Mouse (Mus musculus) forebrain, postnatal 0 days (tissue): ENCODE data around the gene H2afx. TPM values are rescaled to one million over a fixed set of nuclear protein-coding genes. Genes with fewer than 3 reads are reported as not detected.
"Not testable (repeated sequence)": the region's sequence is repeated elsewhere in the genome, so short reads cannot be mapped to it uniquely, and the experiment has no call there.

Experiments used
- ATAC-seq: fragments of 200-750 bp; cut with Nextera tagmentation; 2 replicates; pipeline ENCODE4 v1.8.0; 2017; ENCODE audit warnings: mild to moderate bottlenecking, moderate library complexity
- DNase-seq: peaks from one replicate; pipeline ENCODE4 v3.0.0-alpha.2; 2015
- H3K27ac ChIP-seq: fragments of 300-500 bp; sonication (generic); 2 replicates; pipeline ENCODE4 v1.5.1; 2014; ENCODE audit warnings: low read depth, mild to moderate bottlenecking, antibody characterized with exemption, low read length, moderate library complexity, mixed read lengths
- H3K27me3 ChIP-seq: fragments of 300-500 bp; sonication (generic); 2 replicates; pipeline ENCODE4 v1.6.1; 2014; ENCODE audit warnings: mild to moderate bottlenecking, low read length, mixed read lengths; ENCODE audit not compliant: insufficient read depth
- H3K36me3 ChIP-seq: fragments of 300-500 bp; sonication (generic); 2 replicates; pipeline ENCODE4 v1.6.1; 2014; ENCODE audit warnings: mild to moderate bottlenecking, moderate library complexity; ENCODE audit not compliant: insufficient read depth
- H3K4me1 ChIP-seq: fragments of 300-500 bp; sonication (generic); 2 replicates; pipeline ENCODE4 v1.6.1; 2014; ENCODE audit warnings: antibody characterized with exemption; ENCODE audit not compliant: insufficient read depth
- H3K4me2 ChIP-seq: fragments of 300-500 bp; sonication (generic); 2 replicates; pipeline ENCODE4 v1.6.1; 2014; ENCODE audit warnings: low read depth, mild to moderate bottlenecking, moderate library complexity
- H3K4me3 ChIP-seq: fragments of 300-500 bp; sonication (generic); 2 replicates; pipeline ENCODE4 v1.5.1; 2014; ENCODE audit warnings: low read depth, low read length, mixed read lengths
- H3K9ac ChIP-seq: fragments of 300-500 bp; sonication (generic); 2 replicates; pipeline ENCODE4 v1.6.1; 2014; ENCODE audit warnings: mild to moderate bottlenecking
- H3K9me3 ChIP-seq: fragments of 300-500 bp; sonication (generic); 2 replicates; pipeline ENCODE4 v1.6.1; 2016; ENCODE audit warnings: low read length
- CTCF ChIP-seq: sonication (generic); IDR thresholded peaks from 2 replicates; pipeline ENCODE4 v1.5.1; 2016; ENCODE audit warnings: antibody characterized with exemption, control low read depth, low read depth
- WGBS: fragments of 180-500 bp; shearing (Covaris S2); extraction: QIAGEN DNeasy Blood & Tissue Kit; methylation state at CpG from one replicate; pipeline ENCODE4 v1.1.7; 2014; 5-methylcytosine and 5-hydroxymethylcytosine counted together
- polyA plus RNA-seq: library from polyadenylated mRNA; unstranded; fragments of >200 nt; fragmentation: Nextera tagmentation; extraction: Ambion mirVana; gene quantifications from 2 replicates; pipeline ENCODE4 v1.2.1, GENCODE M21; 2015
- total RNA-seq: library from RNA; depleted of rRNA; stranded (reverse); fragments of >200 nt; gene quantifications from 2 replicates; pipeline ENCODE4 v1.2.3, GENCODE M21; 2014

H2afx gene
- total and polyA plus RNA-seq, 2 experiments from 2014 or later, result 97.8 to 143 TPM

GRCm38 (mm10) chr9:44292490-44292889 lies 42.0 kb upstream of the H2afx start:
- no peak overlapping the region for H3K27ac ChIP-seq
- 63% methylated on average over 3 of the region's 3 CpGs for WGBS
- peak; percentile 74 for TF ChIP-seq CTCF
- H3K36me3 ChIP-seq, result peaks cover 50% of the 10 kb centered on the region
- H3K4me2 ChIP-seq, result no peak overlapping the region
- no peak overlapping the region for H3K9ac ChIP-seq
- no peak overlapping the region for H3K4me3 ChIP-seq
- no peak for ATAC-seq
- H3K27me3 ChIP-seq, result no peaks in the 10 kb centered on the region
- H3K9me3 ChIP-seq, result no peaks in the 10 kb centered on the region
- peaks cover 6% of the 10 kb centered on the region; the same call in 1 of the 2 replicates for H3K4me1 ChIP-seq
- peak; percentile 64 for DNase-seq

- peaks cover 61% of the 10 kb centered on the region for H3K36me3 ChIP-seq
- H3K27ac ChIP-seq, H3K27me3 ChIP-seq, H3K4me1 ChIP-seq, H3K4me2 ChIP-seq, ATAC-seq, H3K4me3 ChIP-seq, H3K9ac ChIP-seq, H3K9me3 ChIP-seq, DNase-seq: not testable (repeated sequence)
- WGBS, result 91% methylated on average over 3 of the region's 3 CpGs
These were observed 34.5 kb upstream of the H2afx start for GRCm38 (mm10) chr9:44300001-44300400.

GRCm38 (mm10) chr9:44305466-44306079 lies 28.9 kb upstream of the H2afx start, which contains the start of gene Hinfp:
Gene Hinfp, minus strand, starts transcription at chr9:44305671.
- DNase-seq (peak; percentile 99), ATAC-seq (peak; percentile 99)
- Histone ChIP-seq H3K4me3 (peak within 1 kb of the TSS; percentile 69), H3K36me3 (peaks cover 18% of the 10 kb centered on the region), H3K27me3 (no peaks in the 10 kb centered on the region), H3K9ac (peak within 1 kb of the TSS; percentile 79), H3K9me3 (no peaks in the 10 kb centered on the region), H3K27ac (peak within 1 kb of the TSS; percentile 72), H3K4me2 (peak within 1 kb of the TSS; percentile 64), H3K4me1 (peaks cover 7% of the 10 kb centered on the region)
- under 1% methylated on average over 54 of the region's 54 CpGs for WGBS
- no peak for TF ChIP-seq CTCF

GRCm38 (mm10) chr9:44306532-44306931 lies 28.0 kb upstream of the H2afx start:
- DNase-seq, result no peak
- no peak overlapping the region for H3K27ac ChIP-seq
- no peak overlapping the region for H3K9ac ChIP-seq
- no peak overlapping the region for H3K4me3 ChIP-seq
- WGBS, result 88% methylated on average over 6 of the region's 6 CpGs
- H3K4me1 ChIP-seq, result peaks cover 7% of the 10 kb centered on the region
- peaks cover 23% of the 10 kb centered on the region for H3K36me3 ChIP-seq
- H3K4me2 ChIP-seq, result no peak overlapping the region
- no peak for TF ChIP-seq CTCF
- H3K27me3 ChIP-seq, result no peaks in the 10 kb centered on the region
- H3K9me3 ChIP-seq, result no peaks in the 10 kb centered on the region
- ATAC-seq, result no peak

GRCm38 (mm10) chr9:44307248-44307647 lies 27.2 kb upstream of the H2afx start:
- ATAC-seq, result no peak
- Histone ChIP-seq H3K4me2 (no peak overlapping the region), H3K36me3 (peaks cover 21% of the 10 kb centered on the region), H3K4me3 (no peak overlapping the region), H3K27me3 (no peaks in the 10 kb centered on the region), H3K9me3 (no peaks in the 10 kb centered on the region), H3K27ac (no peak overlapping the region), H3K4me1 (peaks cover 7% of the 10 kb centered on the region), H3K9ac (no peak overlapping the region)
- no peak for TF ChIP-seq CTCF
- whole genome bisulfite sequencing, result 93% methylated on average over 2 of the region's 2 CpGs
- no peak for DNase-seq

- no peak for DNase-seq
- no peak overlapping the region for H3K9ac ChIP-seq
- peaks cover 39% of the 10 kb centered on the region for H3K36me3 ChIP-seq
- H3K4me1 ChIP-seq, result no peaks in the 10 kb centered on the region
- H3K4me2 ChIP-seq, result no peak overlapping the region
- ATAC-seq, result no peak
- no peaks in the 10 kb centered on the region for H3K27me3 ChIP-seq
- no peak overlapping the region for H3K4me3 ChIP-seq
- 58% methylated on average over 3 of the region's 3 CpGs for WGBS
- H3K27ac ChIP-seq, result no peak overlapping the region
- H3K9me3 ChIP-seq, result no peaks in the 10 kb centered on the region
- no peak for TF ChIP-seq CTCF
These were observed 24.7 kb upstream of the H2afx start for GRCm38 (mm10) chr9:44309756-44310155.

DNA sequence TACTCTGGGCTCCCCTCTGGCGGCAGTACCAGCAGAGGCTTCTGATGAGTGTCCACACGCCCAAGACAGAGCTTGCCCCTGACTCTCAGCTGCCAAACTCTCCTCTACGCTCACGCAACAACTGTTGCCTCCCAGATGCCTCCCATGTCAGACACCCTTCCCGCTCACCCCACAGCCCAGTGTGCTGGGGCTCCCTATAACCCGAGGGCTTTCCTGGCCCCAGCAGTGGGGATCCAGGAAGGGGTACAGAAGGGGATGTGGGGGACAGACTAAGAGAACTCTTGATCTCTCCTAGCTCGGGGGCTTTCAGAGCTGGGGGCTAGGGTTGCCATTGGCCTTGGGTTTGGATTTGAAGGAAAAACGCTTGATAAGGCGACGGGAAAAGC lies 23.8 kb upstream of the H2afx start:
- ATAC-seq (no peak), DNase-seq (no peak)
- WGBS, result 40% methylated on average over 10 of the region's 10 CpGs
- no peak overlapping the region for H3K4me3 ChIP-seq
- H3K9ac ChIP-seq, result no peak overlapping the region
- no peak overlapping the region for H3K27ac ChIP-seq
- no peak for TF ChIP-seq CTCF
- H3K9me3 ChIP-seq, result no peaks in the 10 kb centered on the region
- H3K4me1 ChIP-seq, result no peaks in the 10 kb centered on the region
- no peaks in the 10 kb centered on the region for H3K27me3 ChIP-seq
- H3K36me3 ChIP-seq, result peaks cover 48% of the 10 kb centered on the region
- H3K4me2 ChIP-seq, result no peak overlapping the region
